Mouse (Mus musculus): ENCODE measurements around the gene Plekhg4.

Plekhg4 gene

DNA sequence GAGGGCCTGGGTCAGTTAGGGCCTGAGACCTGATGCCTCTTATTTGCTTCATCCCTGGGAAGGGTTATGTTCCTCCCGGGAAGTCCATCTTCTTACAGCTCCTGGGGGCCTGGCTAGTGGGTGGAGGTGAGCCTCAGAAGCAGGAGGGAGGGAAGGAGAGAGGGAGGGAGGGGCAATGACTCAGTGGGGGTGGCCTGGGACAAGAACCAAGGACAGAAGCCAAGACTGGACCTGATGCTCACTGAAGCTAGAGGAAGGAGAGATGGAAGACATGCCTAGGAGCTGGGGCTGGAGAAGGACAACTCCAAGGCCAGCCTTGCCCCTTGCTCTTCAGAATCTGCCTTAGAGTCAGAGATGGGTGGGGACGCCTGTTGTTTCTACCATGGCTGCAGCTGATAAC, at the start of gene Plekhg4:
Plekhg4 (plus strand) TSS at position 243 of the 400 bp plus-strand sequence.
- DNase-seq: no peak

DNA sequence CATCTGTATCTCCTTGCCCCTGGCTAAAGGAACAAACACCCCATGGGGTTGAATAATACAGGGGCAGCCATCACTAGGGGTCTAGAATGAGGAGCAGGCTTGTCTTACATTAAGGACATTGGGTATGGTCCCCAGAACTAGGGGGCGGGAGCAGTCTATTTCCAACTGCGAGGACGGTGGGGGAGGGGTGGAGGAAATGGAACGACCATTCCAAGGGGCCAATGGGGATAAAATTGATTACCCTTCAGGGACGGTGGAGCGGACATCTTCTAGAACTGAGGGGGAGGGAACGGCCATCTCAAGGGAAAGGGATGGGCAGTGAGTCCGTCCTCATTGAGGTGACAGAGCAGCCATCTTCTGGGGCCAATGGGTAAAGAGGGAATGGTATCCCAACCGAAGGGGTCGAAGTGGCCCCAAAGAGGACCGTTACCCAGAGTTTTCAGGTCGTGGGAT, 47.4 kb upstream of the Plekhg4 start:
- DNase-seq: no peak

DNA sequence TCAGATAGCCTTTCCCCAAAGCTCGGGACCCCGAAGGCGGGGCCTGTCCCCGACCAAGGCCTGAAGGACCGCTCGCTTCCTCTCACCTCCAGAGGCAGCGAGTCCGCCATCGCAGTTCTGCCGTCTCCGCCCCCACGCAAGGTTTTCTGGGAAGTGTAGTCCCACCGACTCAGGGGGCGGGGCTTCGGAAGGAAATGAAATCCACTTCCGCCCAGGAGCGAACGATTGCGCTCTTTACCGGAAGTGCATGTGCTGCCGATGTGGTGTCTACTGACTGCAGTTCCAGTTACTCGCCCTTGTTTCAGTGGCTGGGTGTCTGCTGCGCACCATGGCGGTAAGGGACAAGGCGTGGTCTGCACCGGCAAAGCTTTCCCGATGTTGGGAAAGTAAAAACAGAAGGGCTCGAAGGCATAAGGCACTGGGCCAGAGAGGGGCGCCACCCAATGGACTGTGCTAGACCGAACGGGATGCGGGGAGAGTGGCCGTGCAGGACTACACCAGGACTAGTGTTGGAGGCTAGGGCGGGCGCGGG, 46.9 kb upstream of the Plekhg4 start, which contains the start of the genes Lrrc29 and Tmem208:
Lrrc29 (minus strand) TSS at position 138 of the 532 bp plus-strand sequence.
Tmem208 (plus strand) TSS at position 214 of the 532 bp plus-strand sequence.
- DNase-seq: peak; percentile 97 to 98

- no peak for DNase-seq
These were observed 46.1 kb upstream of the Plekhg4 start for GRCm38 (mm10) chr8:105326968-105327367.

- peak in 1 of 2 experiments; percentile 2 for DNase-seq
These were observed 42.7 kb upstream of the Plekhg4 start for GRCm38 (mm10) chr8:105330325-105330724.

DNA sequence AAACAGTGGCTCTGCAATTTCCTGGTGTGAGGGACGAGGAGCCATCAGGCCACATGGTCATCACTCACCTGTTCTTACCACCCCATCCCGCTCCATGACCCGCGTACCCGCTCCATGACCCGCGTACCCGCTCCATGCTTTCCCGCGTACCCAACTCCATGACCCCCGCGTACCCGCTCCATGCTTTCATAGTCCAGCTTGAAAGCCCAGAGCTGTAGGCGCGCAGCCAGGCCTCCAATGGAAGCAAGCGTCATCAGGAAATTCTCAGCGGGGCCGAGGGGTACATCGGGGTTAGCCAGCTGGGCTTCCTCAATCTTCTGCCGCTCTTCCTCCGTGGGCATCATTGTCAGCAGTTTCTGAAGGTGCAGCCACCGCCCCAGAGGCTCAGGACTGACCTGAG, 41.6 kb upstream of the Plekhg4 start:
- no peak for DNase-seq

DNA sequence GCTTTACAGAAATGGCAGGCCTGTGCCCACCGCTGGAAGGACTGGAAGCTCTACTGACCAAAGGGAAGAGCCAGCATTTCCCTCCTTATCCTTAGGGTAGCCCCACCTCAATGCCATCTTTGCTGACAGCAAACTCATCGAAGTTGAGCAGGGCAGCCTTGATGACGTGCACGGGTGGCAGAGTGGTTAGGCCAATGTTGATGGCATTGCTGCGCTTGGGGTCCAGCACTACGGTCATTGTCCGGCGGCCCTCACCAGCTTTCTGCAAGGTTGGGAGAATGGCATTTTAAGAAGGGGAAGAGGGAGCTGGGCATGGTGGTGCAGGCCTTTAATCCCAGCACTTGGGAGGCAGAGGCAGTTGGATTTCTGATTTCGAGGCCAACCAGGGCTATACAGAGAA, 41.1 kb upstream of the Plekhg4 start:
- DNase-seq: peak in 1 of 2 experiments; percentile 2

- no peak for DNase-seq
These were observed 40.6 kb upstream of the Plekhg4 start for GRCm38 (mm10) chr8:105332523-105332922.

GRCm38 (mm10) chr8:105336373-105337130, 36.5 kb upstream of the Plekhg4 start:
- DNase-seq: no peak

- DNase-seq: peak in 1 of 2 experiments; percentile 2
These were observed 34.1 kb upstream of the Plekhg4 start for GRCm38 (mm10) chr8:105338992-105339391.

GRCm38 (mm10) chr8:105339886-105340635, 33.0 kb upstream of the Plekhg4 start:
- peak; percentile 87 to 94 for DNase-seq

DNA sequence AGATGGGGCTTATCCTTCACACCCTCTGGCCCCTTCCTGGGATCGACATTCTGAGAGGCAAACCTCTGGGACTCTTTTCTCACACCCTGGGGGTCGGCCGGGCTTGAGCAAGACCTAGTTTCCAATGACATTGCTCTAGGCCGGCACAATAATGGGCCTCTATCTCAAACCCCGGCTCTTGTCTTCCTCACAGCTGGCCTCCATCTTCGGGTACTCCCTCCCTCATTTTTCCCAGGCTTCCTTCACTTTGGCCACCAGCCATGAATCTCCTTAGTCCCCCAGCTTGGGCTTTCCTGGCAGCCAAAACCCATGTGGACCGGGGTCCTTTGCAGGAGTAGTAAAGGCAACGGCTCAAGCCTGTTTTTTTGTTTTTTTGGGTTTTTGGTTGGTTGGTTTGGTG, 31.7 kb upstream of the Plekhg4 start:
- DNase-seq: peak; percentile 71 to 80

DNA sequence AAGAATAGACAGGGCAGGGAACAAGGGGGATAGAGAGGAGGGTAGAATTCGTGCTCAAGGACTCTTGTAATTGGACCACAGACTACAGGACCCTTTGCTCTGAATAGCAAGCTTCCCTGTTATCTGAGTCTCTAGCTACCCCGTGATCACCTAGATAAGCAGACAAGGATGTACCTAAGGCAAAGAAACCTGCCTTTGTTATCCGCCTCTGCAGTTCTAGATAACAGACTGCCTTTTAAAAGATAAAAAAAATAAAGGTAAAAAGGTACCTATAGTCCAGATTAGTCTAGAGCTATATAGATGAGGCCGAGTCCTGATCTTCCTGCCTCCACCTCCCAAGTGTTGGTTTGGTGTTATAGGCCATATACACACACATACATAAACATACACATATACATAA, 30.3 kb upstream of the Plekhg4 start:
- no peak for DNase-seq

- DNase-seq: peak; percentile 48 to 76
These were observed 29.1 kb upstream of the Plekhg4 start for GRCm38 (mm10) chr8:105343791-105344574.

- DNase-seq: peak; percentile 69 to 74
These were observed 27.8 kb upstream of the Plekhg4 start for GRCm38 (mm10) chr8:105345061-105345975.

- peak; percentile 87 to 91 for DNase-seq
These were observed 26.3 kb upstream of the Plekhg4 start for GRCm38 (mm10) chr8:105346611-105347427.

- DNase-seq: peak; percentile 97 to 98
These were observed 25.4 kb upstream of the Plekhg4 start, which contains the start of gene Fhod1 for GRCm38 (mm10) chr8:105347428-105348221. Fhod1 (minus strand) TSS chr8:105347953.

- peak; percentile 51 to 54 for DNase-seq
These were observed 24.5 kb upstream of the Plekhg4 start, which contains the start of gene Slc9a5 for GRCm38 (mm10) chr8:105348450-105349095. Slc9a5 (plus strand) TSS chr8:105348843.
